Mouse (Mus musculus) heart, postnatal 36 days (tissue): ENCODE results near the gene Jmjd7. TPM values are rescaled to one million over a fixed set of nuclear protein-coding genes. Genes with fewer than 3 reads are reported as not detected.

ENCODE experiments used
- DNase-seq, 2 experiments: peaks; one replicate each; pipeline ENCODE4 v3.0.0; 2021 to 2022
- intact Hi-C: fragments of 180-260 bp; cut with DNase I; formaldehyde crosslinking; loops from one replicate; pipeline ENCODE4 v1.15.1; 2025
- total RNA-seq, 2 experiments: library from RNA; stranded (reverse); gene quantifications; 2 replicates each; pipeline ENCODE4 v1.2.3; 2021

The Jmjd7 gene
- 1 to 10 TPM; 7.7 to 8.2 TPM for total RNA-seq

DNA sequence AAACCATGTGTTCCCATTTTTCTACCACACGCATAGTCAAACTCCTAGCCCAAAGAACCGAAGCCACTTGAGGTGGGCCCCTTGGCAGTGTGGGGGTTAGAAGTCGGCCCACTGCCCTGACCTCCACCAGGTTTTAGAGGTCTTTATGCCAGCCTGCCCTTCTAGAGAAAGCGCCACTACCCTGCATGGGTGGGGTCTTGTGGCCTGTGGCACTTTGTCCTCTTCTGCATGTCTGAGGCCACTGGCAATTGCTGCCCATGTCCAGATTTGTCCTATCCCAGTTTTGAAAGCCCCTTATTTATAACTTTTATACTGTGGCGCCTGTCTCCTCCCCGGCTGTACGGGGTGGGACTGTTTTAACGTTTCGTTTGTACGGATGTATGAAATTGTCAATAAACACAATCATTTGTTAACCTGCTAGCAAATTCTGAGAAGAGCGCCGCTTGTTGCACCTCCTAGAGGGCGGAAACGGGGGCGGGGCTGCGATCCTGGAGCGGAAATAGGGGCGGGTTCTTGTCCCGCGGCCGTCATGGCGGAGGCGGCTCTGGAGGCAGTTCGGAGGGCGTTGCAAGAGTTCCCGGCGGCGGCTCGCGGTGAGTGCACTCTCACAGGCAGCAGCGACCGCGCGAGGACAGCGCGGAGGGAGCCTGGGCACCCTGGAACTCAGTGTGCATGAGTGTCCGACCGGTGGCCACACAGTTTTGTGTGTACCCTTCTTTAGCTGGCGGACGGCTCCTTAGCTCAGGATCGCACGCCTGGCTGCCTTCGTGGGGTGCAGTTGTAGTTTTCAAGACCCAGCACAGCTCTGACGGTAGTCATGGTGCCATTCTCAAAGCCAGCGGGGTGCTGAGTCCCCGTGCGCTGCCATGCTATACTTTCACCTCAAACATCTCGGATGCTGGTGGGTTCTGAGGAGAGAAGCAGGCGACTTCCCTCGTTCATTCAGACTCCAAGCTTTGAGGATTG lies at the start of gene Jmjd7, which contains the start of gene Gm28042:
Gene Jmjd7 (plus strand): TSS at position 500 of the 966 bp plus-strand sequence.
Gene Gm28042 (plus strand): TSS at position 510 of the 966 bp plus-strand sequence.
- DNase-seq: peak; percentile 91 to 94
- intact Hi-C loops: loop anchor here (5.0 kb wide), 1 partner anchor 130 kb away; no protein-coding TSS in a partner anchor

DNA sequence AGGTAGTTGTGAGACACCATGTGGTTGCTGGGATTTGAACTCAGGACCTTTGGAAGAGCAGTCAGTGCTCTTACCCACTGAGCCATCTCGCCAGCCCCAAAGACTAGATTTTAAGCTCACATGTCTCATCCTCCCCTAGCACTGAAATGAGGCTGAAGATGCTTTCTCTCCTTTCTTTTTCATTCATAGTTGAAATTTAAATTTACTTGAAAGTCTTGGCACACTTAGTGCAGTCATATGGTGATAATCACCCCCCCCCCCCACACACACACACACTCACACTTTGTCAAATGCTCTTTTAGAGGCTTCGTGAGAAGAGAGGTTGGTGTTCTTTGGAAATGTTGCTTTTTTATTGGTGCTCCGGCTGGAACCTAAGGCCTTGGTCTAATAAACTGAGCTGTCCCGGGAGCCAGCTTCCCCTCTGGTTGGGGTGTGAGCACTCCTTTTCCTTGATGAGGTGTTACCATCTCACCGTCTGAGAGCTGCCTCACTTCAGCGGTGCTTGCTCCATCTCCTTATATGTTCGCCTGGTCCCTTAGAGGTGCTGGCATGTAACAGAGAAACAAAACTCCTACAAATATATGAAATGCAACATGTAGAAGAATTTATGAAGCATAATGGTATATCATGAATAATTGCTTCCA lies 46.8 kb upstream of the Jmjd7 start:
- intact Hi-C loops: no loop called here
- no peak for DNase-seq

DNA sequence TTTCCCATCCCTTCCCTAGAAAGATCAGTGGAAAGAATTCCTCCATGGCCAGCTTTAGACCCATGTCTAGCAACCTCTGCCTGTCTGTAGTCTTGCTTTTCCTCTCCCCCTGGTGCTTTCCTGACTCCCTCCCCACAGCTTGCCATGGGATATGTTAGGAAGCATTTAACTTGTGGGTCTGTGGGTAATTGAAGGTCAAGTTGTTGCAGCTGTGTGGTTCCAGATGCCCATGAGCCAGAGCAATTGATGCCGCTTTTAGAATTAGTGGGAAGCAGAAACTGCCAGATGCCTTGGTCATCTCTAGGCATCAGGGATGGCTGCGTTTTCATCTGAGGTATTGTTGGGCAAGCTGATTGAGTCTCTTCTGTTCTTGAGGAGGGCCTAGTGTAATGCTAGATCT lies 45.7 kb upstream of the Jmjd7 start:
- intact Hi-C loops: no loop called here
- no peak for DNase-seq

DNA sequence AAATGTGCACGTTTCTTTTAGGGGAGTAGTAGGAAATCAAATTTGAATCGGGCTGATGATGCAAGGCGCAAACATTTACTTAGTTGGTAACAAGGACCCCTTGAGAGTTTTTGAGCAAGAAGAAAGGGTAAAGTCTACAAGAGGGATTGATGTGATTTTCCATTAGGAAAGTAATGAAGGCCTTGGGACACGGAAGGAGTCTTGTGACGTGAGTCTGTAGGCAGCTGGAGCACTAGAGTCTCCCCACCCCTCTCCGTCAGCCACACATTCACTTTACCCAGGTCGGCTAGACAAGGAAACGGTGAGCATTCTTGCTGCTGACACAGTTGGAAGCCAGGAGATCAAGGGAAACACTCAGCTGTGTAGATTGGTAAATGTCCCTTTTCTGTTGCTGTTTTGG lies 41.4 kb upstream of the Jmjd7 start:
- DNase-seq: no peak
- intact Hi-C loops: no loop called here

DNA sequence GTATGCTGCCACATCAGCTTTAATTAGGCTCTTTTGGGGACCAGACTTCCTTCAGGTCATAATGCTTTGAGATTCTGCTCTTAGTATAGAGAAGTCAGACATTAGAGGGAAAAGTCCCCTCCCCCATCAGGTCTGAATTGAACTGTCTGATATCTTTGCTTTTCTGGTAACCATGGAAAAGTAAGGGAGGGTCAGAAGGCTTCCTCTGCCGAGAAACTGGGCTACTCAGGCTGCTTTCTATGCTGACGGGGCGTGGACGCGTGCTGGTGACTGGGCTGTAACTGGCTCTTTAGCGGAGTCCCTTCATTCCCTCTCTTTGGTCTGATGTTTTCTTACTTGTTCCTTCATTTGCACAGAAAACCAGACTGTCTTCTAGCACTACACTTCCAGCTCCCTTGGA lies 40.9 kb upstream of the Jmjd7 start:
- intact Hi-C loops: no loop called here

DNA sequence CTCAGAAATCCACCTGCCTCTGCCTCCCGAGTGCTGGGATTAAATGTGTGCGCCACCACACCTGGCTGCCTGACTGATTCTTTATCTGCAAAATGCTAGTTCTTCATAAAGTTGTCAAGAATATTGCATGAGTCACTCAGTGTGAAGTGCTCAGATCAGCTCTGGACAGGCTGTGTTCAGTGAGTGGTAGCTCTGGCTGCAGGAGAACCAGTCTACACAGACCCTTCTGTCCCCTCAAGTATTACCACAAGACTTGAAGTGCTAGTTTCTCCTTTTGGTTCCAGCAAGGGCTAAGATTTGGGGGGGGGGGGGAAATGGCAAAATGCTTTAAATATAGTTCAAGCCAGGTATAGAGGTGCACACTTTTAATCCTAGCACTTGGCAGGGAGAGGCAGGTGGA lies 39.8 kb upstream of the Jmjd7 start:
- DNase-seq: no peak
- intact Hi-C loops: no loop called here

More for the DNA sequence above, 40.9 kb upstream of the Jmjd7 start:
- DNase-seq: no peak

DNA sequence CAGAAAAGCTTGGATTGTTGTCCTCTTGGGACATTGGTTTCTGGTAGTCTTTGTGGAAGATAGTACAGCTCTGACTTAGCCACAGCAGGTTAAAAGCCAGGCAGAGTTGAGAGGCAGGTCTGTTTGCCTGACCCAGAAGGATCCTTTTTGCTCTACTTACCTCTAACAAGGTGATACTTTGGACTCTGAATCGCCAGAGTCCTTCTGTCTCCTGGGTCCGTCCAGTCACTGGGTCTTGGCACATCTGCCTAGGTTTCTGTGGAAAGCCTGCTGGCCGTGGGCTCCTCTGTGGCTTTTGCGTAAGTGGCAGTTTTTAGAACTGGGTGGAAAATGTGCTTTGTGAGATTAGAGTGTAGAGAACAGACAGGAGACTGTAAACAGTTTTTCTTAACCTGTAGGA lies 38.3 kb upstream of the Jmjd7 start:
- no peak for DNase-seq
- intact Hi-C loops: no loop called here

DNA sequence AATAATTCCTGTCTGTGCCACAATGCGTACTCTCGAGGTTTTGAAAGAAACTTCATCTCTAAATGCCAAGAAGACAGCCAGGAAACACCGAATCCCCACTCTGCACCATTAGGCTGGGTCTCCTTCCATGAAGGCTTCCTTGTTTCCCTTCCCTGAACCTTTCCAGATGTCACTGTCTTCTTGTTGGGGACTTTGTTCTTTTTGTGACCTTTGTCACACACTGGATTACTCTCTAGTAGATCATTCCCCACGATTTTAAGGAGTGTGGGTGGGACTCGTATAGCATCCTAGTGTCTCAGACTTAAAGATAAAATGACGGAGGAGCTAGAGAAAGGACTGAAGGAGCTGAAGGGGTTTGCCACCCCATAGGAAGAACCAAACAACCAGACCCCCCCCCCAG lies 36.4 kb upstream of the Jmjd7 start:
- DNase-seq: no peak
- intact Hi-C loops: no loop called here

DNA sequence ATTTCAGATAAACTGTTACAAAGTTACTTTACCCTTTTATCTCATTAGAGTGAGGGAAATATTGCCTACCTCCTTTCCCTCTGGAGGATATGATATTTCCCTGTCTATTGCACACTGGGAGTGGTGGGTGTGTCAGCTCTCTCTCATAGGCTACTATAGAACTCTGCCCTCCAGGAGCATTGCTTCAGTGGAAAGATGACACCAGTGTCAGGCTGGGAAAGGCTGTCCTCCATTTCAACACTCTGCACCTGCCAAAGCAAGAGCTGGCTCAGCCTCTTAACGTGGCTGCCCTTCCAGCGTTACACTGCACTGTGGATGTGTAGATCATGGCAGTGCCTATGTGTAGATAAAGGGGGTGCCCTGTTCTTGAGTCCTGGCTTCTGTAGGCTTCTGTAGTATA lies 34.9 kb upstream of the Jmjd7 start:
- intact Hi-C loops: no loop called here
- no peak for DNase-seq

DNA sequence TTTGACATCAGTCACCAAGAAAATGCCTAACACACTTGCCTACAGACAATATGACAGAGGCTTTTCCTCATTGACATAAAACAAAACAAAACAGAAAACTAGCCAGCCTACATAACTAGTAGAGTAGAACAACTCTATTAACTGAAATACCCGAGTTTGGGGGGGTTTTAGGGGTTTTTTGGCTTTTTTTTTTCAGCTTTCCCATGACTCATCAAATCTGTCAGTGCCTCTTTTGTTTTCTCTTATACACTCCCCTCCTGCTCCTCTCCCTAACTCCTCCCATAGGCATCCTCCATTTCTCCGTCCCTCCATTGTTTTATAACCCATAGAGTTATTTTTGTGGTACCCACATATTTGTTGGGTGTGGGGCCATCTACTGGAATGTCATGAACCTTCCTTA lies 33.8 kb upstream of the Jmjd7 start:
- DNase-seq: no peak
- intact Hi-C loops: no loop called here

DNA sequence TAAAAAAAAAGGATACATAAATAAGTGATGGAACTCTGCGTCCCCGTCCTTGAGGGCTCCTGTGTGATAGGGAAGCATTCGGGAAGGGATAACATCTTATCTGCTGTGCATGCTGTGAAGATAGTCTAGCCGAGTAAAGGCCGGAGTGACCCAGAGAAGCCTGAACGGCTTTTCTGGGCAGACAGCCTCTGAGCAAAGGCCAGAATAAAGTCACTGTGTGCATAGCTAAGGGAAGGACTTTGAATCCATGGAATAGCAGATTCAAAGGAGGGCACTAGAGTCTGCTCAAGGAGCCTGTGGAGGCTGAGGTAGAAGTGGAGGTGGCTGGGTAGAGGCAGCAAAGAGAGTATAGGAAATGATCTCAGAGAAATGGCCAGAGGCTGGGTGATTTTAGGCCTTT lies 32.4 kb upstream of the Jmjd7 start:
- no peak for DNase-seq
- intact Hi-C loops: loop anchor here (1.0 kb wide), 1 partner anchor 23 kb away; the partner anchor contains the start of gene Mapkbp1

DNA sequence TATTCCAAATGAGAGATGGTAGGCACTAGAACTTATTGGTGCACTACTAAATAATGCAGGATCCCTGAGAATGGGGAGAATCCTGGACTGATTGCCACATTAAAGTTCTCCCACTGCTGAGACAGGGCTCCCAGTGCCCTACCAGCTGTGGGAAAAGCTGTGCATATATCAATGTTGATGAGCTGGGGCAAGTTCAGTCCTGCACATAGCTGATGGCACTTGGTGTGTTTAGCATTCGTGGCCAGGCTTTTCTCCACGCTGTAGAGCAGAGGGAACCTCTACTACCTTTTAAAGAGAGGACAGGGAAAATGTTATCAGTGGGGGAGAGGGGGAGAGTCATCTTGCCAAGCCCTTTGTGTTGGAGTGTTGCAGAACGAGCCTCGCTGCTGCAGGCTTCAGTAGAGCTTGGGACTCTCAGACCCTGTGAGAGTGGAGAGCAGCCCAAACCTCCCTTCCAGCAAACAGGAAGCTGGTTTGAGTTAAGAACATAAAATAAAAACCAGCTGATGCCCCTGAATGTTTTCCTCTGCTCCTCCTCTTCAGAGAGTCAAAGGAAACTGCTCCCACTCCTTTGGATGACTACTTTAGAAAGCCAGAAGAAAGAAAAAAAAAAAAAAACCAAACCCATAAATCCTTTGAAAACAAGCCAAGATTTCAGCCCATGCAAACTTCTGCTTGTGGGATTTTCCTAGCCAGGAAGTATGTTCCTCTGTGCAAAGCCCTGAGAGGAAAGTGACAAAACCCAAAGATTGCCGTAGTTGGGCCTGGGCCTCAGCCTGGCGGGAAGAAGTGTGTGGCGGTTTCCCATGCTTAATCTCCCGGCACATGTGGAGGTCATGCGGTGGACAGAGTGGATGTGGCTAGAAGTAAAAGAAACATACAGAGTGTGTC lies 31.6 kb upstream of the Jmjd7 start:
- intact Hi-C loops: loop anchor here (1.0 kb wide), 1 partner anchor 23 kb away; the partner anchor contains the start of gene Mapkbp1
- DNase-seq: peak in 1 of 2 experiments; percentile 40

DNA sequence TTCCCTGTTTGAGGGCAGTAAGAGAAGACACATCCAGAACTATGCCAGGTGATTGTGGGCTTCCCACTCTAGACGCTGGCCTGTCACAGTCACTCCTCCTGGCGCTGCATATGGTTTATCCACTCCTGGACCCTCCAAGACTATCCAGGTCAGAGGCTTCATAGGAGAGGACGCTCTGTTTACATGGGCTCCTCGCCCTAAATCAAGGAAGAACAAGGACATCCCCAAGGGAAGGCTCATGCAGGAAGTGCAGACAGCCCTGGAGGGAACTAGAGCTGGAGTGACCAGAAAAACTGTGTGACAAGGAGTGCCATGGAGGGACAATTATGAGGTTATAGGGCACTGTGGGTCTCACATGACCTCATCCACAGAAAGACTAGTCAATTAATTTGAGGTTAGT lies 29.9 kb upstream of the Jmjd7 start:
- no peak for DNase-seq
- intact Hi-C loops: no loop called here

DNA sequence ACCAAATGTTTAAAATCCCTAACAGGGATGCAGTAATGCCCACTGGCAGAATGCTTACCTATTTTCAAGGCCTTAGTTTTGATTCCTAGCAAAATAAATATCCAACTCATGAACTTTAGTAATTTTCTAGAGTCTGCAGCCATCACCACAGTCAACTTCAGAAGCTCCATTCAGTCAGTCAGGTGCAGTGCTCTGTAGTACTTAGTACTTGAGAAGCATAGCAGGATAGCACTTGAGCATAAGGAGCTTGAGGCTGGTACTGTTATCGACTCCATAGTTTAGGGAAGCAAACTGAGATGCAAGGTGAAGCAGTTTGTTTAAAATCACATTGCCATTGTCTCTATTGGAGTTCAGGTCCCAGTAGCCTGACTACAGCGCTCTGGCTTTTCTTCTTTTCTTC lies 27.6 kb upstream of the Jmjd7 start:
- no peak for DNase-seq
- intact Hi-C loops: no loop called here

DNA sequence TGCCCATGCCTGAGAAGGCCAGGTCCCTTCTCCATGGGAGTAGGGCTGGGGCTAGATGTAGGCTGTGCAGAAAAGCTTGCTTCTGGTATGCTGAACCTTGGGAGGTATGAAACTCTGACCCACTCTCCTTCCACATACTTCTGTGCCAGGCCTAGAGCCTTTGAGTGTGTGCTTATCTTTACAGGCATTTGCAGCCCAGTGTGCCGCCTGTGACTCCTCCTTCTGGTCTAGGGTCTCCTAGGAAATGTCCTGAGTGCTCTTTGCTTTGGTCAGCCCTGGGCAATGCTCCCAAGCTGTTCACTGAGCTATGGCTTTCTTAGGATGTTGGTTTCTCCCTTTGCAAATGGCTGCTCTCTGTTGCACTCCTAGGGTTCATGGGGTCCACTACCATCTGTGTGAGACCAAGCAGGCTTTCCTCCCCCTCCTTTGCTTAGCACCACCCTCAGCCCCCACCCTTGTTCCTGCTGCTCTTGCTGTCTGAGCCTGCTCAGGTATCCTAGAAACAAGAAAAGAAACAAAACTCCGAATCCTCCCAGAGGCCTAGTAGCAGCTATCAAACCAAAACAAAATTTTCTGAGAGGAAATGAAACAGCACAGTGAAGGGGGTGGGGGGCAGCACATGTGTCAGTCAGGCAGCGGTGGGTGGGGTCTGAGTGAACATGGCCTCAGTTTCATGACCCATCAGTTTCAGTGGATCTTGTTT lies 26.2 kb upstream of the Jmjd7 start:
- intact Hi-C loops: no loop called here
- DNase-seq: no peak

DNA sequence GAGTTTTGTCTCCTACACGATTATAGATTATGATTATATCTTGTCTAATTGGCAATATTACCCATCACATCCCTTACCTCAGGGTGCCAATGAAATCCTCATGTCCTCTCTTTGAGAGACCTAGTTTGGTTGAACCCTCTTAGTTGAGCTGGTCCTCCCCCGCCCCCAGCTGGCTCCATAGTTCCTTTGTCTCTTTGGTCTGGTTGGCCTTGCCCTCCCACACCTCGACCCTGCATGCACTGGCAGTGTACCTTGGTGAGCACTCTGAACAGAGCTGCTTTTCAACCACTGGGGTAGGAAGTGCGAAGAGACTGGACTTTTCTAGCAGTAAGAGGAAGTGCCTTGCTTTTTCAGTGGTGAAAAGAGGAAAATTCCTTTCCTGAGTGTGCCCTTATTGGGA lies 25.3 kb upstream of the Jmjd7 start:
- intact Hi-C loops: no loop called here
- no peak for DNase-seq

DNA sequence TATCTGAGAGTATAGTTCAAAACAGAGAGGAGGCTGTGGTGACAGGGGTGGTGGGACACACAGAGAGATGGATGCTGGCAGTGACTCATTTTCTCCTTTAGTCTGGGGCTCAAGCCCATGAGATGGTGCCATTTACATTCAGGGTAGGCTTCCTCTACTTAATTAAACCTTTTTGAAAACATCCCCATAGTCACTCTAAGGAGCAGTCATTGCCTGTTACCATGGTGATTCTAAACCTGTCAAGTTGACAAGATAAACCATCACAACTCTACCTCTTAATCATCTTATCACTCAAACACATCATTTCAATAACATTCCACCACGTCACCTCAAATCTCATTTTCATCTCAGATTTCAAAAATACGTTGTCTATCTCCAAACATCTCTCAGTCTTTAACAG lies 23.3 kb upstream of the Jmjd7 start:
- DNase-seq: no peak
- intact Hi-C loops: no loop called here

DNA sequence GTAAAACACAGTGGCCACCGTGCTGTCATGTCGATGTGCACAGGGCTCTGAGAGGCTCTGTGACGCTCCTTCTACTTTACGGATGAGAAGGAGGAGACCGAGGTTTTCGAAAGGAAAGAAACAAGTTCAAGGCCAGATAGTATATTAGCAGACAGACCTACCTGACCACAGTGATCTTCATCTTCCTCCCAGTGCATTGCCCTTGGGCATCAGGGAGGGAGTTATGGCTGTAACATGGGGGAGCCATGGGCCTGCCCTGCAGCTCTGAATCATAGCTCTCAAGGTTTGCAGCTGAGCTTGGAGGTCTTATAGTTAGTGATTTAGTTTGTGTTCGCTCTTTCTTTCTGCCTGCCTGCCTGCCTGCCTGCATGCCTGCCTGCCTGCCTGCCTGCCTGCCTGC lies 20.6 kb upstream of the Jmjd7 start:
- intact Hi-C loops: no loop called here
- DNase-seq: no peak

DNA sequence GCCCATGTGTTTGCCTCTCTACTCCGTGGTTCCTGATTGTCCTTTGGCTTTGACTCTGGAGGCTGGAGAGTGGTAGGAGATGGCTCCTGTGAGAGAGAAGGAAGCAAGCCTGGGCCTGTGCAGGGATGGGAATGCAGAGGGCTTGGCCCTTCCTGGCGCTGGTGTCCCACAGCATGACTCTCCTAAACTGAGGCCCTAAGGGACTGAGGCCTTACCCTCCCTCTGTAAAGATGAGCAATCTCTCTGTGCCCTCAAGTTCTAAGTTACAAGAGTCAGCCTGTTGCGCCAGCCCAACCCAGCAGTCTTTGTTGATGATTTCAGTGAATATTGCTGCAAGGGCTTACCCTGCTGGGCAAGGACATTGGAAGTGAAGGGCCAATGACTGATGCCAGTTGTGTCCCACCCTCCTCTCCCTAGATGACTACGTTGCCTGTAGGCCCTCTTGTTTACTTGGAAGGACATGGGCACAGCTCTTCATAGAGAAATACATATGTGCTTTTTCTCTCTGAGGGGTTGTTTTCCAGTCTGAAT lies 19.5 kb upstream of the Jmjd7 start:
- intact Hi-C loops: no loop called here
- no peak for DNase-seq

DNA sequence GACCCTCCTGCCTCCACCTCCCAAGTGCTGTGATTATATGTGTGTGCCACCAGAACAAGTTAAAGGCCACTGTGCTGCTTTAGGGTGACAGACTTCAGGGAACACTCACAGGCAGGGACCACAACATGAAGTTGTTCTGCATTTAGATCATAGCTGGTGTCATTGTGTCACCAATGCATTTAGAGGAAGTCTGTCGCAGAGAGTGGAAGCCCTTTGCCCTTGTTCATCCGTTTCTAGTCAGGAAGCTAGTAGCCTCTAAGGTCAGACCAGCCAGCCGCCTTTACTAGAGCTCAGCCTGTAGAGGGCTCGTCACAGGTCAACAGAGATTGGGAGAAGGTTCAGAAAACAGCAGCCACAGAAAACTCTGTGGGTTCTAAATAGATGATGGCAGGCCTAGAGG lies 18.6 kb upstream of the Jmjd7 start:
- intact Hi-C loops: no loop called here
- no peak for DNase-seq
